Mouse (Mus musculus) heart, embryonic 15.5 days (tissue): Measurements from ENCODE around the gene Zranb1. TPM values are rescaled to one million over a fixed set of nuclear protein-coding genes. Genes with fewer than 3 reads are reported as not detected.

Experiments used
- ATAC-seq: fragments of 200-750 bp; cut with Nextera tagmentation; replicated peaks from 2 replicates; pipeline ENCODE4 v1.8.0; 2017; ENCODE audit warnings: low read depth, moderate TSS enrichment; ENCODE audit not compliant: insufficient number of reproducible peaks, insufficient read depth, low FRiP score
- H3K27ac ChIP-seq: fragments of 300-500 bp; sonication (generic); 2 replicates; pipeline ENCODE4 v1.5.1; 2015; ENCODE audit warnings: mild to moderate bottlenecking, inconsistent platforms
- H3K27me3 ChIP-seq: fragments of 300-500 bp; sonication (generic); 2 replicates; pipeline ENCODE4 v1.6.1; 2015; ENCODE audit warnings: inconsistent platforms
- H3K36me3 ChIP-seq: fragments of 300-500 bp; sonication (generic); 2 replicates; pipeline ENCODE4 v1.6.1; 2015; ENCODE audit warnings: mild to moderate bottlenecking, inconsistent platforms
- H3K4me1 ChIP-seq: fragments of 300-500 bp; sonication (generic); replicated peaks from 2 replicates; pipeline ENCODE4 v1.6.1; 2015; ENCODE audit warnings: inconsistent platforms
- H3K4me2 ChIP-seq: fragments of 300-500 bp; sonication (generic); 2 replicates; pipeline ENCODE4 v1.6.1; 2015; ENCODE audit warnings: inconsistent platforms, mild to moderate bottlenecking, moderate library complexity
- H3K4me3 ChIP-seq: fragments of 300-500 bp; sonication (generic); 2 replicates; pipeline ENCODE4 v1.5.1; 2015; ENCODE audit warnings: mild to moderate bottlenecking, inconsistent platforms
- H3K9ac ChIP-seq: fragments of 300-500 bp; sonication (generic); 2 replicates; pipeline ENCODE4 v1.6.1; 2015; ENCODE audit warnings: mild to moderate bottlenecking, inconsistent platforms
- H3K9me3 ChIP-seq: fragments of 300-500 bp; sonication (generic); replicated peaks from 2 replicates; pipeline ENCODE4 v1.6.1; 2016; ENCODE audit warnings: inconsistent platforms
- WGBS: fragments of 180-500 bp; shearing (Covaris S2); methylation state at CpG from one replicate; pipeline ENCODE4 v1.1.7; 2015; ENCODE audit warnings: mixed read lengths; 5-methylcytosine and 5-hydroxymethylcytosine counted together
- polyA plus RNA-seq: library from polyadenylated mRNA; unstranded; fragments of >200 nt; fragmentation: Nextera tagmentation; extraction: Ambion mirVana; gene quantifications from 2 replicates; pipeline ENCODE4 v1.2.1, GENCODE M21; 2015

Gene Zranb1
- polyA plus RNA-seq, 1 experiment from 2014 or later = 8.4 TPM

GRCm38 (mm10) chr7:132977981-132978380 is 47.0 kb downstream of the Zranb1 start:
- no peak overlapping the region for H3K9ac ChIP-seq
- no peak for ATAC-seq
- 95% methylated on average over 2 of the region's 2 CpGs for WGBS
- H3K4me1 ChIP-seq = no peaks in the 10 kb centered on the region
- no peaks in the 10 kb centered on the region for H3K9me3 ChIP-seq
- no peak overlapping the region for H3K4me3 ChIP-seq
- H3K4me2 ChIP-seq = no peak overlapping the region
- H3K27ac ChIP-seq = no peak overlapping the region
- H3K27me3 ChIP-seq = no peaks in the 10 kb centered on the region
- H3K36me3 ChIP-seq = peaks cover 37% of the 10 kb centered on the region

- Histone ChIP-seq H3K4me3 (no peak overlapping the region), H3K4me2 (no peak overlapping the region), H3K9me3 (no peaks in the 10 kb centered on the region), H3K4me1 (no peaks in the 10 kb centered on the region), H3K27me3 (no peaks in the 10 kb centered on the region), H3K9ac (no peak overlapping the region), H3K27ac (no peak overlapping the region), H3K36me3 (peaks cover 42% of the 10 kb centered on the region)
- WGBS = 55% methylated on average over 3 of the region's 3 CpGs
- no peak for ATAC-seq
These were observed 51.7 kb downstream of the Zranb1 start for GRCm38 (mm10) chr7:132982639-132983038.

- Histone ChIP-seq H3K36me3 (peaks cover 59% of the 10 kb centered on the region), H3K27ac (no peak overlapping the region), H3K4me2 (no peak overlapping the region), H3K4me1 (no peaks in the 10 kb centered on the region), H3K9me3 (no peaks in the 10 kb centered on the region), H3K27me3 (no peaks in the 10 kb centered on the region), H3K9ac (no peak overlapping the region), H3K4me3 (no peak overlapping the region)
- ATAC-seq = no peak
- 88% methylated on average over 5 of the region's 5 CpGs for WGBS
These were observed 58.9 kb downstream of the Zranb1 start for GRCm38 (mm10) chr7:132989839-132990238.

GRCm38 (mm10) chr7:132991240-132991900 is 60.4 kb downstream of the Zranb1 start:
- H3K9me3 ChIP-seq = no peaks in the 10 kb centered on the region
- no peak overlapping the region for H3K4me3 ChIP-seq
- peaks cover 64% of the 10 kb centered on the region for H3K36me3 ChIP-seq
- H3K27me3 ChIP-seq = no peaks in the 10 kb centered on the region
- ATAC-seq = no peak
- whole genome bisulfite sequencing = 92% methylated on average over 14 of the region's 14 CpGs
- H3K4me2 ChIP-seq = no peak overlapping the region
- H3K27ac ChIP-seq = no peak overlapping the region
- no peaks in the 10 kb centered on the region for H3K4me1 ChIP-seq
- no peak overlapping the region for H3K9ac ChIP-seq

- Histone ChIP-seq H3K4me3 (no peak overlapping the region), H3K9me3 (no peaks in the 10 kb centered on the region), H3K4me1 (no peaks in the 10 kb centered on the region), H3K27ac (no peak overlapping the region), H3K36me3 (peaks cover 74% of the 10 kb centered on the region), H3K27me3 (no peaks in the 10 kb centered on the region), H3K4me2 (no peak overlapping the region), H3K9ac (no peak overlapping the region)
- ATAC-seq = 0 out of 2 replicates have a peak, but pooled peaks have one; percentile 30
- WGBS = 85% methylated on average over 9 of the region's 9 CpGs
These were observed 62.1 kb downstream of the Zranb1 start for GRCm38 (mm10) chr7:132992967-132993615.

GRCm38 (mm10) chr7:132994120-132994519 is 63.2 kb downstream of the Zranb1 start:
- no peak for ATAC-seq
- Histone ChIP-seq H3K4me2 (no peak overlapping the region), H3K4me1 (no peaks in the 10 kb centered on the region), H3K9ac (no peak overlapping the region), H3K27ac (no peak overlapping the region), H3K4me3 (no peak overlapping the region), H3K27me3 (no peaks in the 10 kb centered on the region), H3K9me3 (no peaks in the 10 kb centered on the region), H3K36me3 (peaks cover 74% of the 10 kb centered on the region)
- 87% methylated on average over 8 of the region's 8 CpGs for WGBS

- Histone ChIP-seq H3K9ac (no peak overlapping the region), H3K4me1 (no peaks in the 10 kb centered on the region), H3K4me2 (no peak overlapping the region), H3K4me3 (no peak overlapping the region), H3K9me3 (no peaks in the 10 kb centered on the region), H3K27ac (no peak overlapping the region), H3K36me3 (peaks cover 71% of the 10 kb centered on the region), H3K27me3 (no peaks in the 10 kb centered on the region)
- no peak for ATAC-seq
- 76% methylated on average over 6 of the region's 6 CpGs for WGBS
These were observed 63.8 kb downstream of the Zranb1 start for GRCm38 (mm10) chr7:132994628-132995191.

- Histone ChIP-seq H3K4me2 (no peak overlapping the region), H3K36me3 (peaks cover 57% of the 10 kb centered on the region), H3K9me3 (no peaks in the 10 kb centered on the region), H3K27ac (no peak overlapping the region), H3K4me3 (no peak overlapping the region), H3K4me1 (no peaks in the 10 kb centered on the region), H3K9ac (no peak overlapping the region), H3K27me3 (no peaks in the 10 kb centered on the region)
- 0 out of 2 replicates have a peak, but pooled peaks have one; percentile 47 for ATAC-seq
- 88% methylated on average over 5 of the region's 5 CpGs for WGBS
These were observed 65.4 kb downstream of the Zranb1 start for GRCm38 (mm10) chr7:132996391-132996790.

- H3K9ac ChIP-seq = no peak overlapping the region
- H3K9me3 ChIP-seq = no peaks in the 10 kb centered on the region
- peaks cover 54% of the 10 kb centered on the region for H3K36me3 ChIP-seq
- 93% methylated on average over 12 of the region's 12 CpGs for WGBS
- no peak overlapping the region for H3K4me3 ChIP-seq
- H3K4me1 ChIP-seq = peaks cover 9% of the 10 kb centered on the region
- no peaks in the 10 kb centered on the region for H3K27me3 ChIP-seq
- H3K4me2 ChIP-seq = no peak overlapping the region
- ATAC-seq = no peak
- H3K27ac ChIP-seq = no peak overlapping the region
These were observed 67.7 kb downstream of the Zranb1 start for GRCm38 (mm10) chr7:132998639-132999038.

- Histone ChIP-seq H3K27me3 (no peaks in the 10 kb centered on the region), H3K4me2 (no peak overlapping the region), H3K4me3 (no peak overlapping the region), H3K27ac (no peak overlapping the region), H3K9ac (no peak overlapping the region), H3K36me3 (peaks cover 50% of the 10 kb centered on the region), H3K9me3 (no peaks in the 10 kb centered on the region), H3K4me1 (peaks cover 12% of the 10 kb centered on the region)
- ATAC-seq = no peak
- 95% methylated on average over 11 of the region's 11 CpGs for WGBS
These were observed 68.1 kb downstream of the Zranb1 start for GRCm38 (mm10) chr7:132999061-132999460.

GRCm38 (mm10) chr7:133001388-133001787 is 70.4 kb downstream of the Zranb1 start:
- Histone ChIP-seq H3K4me3 (no peak overlapping the region), H3K36me3 (peaks cover 30% of the 10 kb centered on the region), H3K4me1 (peaks cover 26% of the 10 kb centered on the region), H3K9ac (no peak overlapping the region), H3K27me3 (no peaks in the 10 kb centered on the region), H3K27ac (no peak overlapping the region), H3K9me3 (no peaks in the 10 kb centered on the region), H3K4me2 (no peak overlapping the region)
- no peak for ATAC-seq
- WGBS = 83% methylated on average over 3 of the region's 3 CpGs
